Mouse (Mus musculus): ENCODE data around the gene 5330417H12Rik.

- no peak for TF ChIP-seq EP300 (IDR thresholded peaks at IDR 0.05; ENCODE audit: low read depth)
- no peak for TF ChIP-seq CTCF (IDR thresholded peaks at IDR 0.05; ENCODE audit: low read depth)
Observed at GRCm38 (mm10) chr7:107602913-107603312, 22.0 kb downstream of the 5330417H12Rik start.
